Comparison of ENCODE assay signal across 7 mouse cellular contexts in the genomic region with DNA sequence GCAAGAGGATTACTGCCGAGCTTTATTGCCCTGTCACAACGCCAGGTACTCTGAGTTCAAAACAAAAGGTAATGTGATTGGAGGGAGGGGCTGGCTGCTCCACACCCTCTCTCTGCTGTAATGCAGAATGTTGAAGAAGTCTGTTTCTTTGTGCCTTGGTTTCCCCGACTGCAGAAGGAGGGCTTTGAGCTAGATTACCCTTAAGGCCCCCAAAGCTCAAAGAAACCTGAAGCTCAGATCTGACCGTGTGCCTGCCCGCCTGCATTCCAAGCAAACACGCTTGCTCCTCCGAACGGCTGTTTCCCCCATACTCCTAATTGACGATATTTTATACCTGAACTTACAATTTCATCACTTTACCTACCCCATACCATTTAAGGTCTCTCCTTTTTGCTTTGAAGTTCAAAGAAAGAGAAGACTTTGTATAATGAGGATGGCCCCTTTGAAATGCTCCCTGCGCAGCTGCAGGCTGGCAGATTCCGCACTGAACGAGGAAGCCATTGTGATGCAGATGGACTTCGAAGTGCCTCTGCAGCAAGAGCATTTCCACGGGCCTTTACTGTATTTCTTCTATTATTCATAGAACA.
DNase-seq lines count a peak whose midpoint lies in the region; ATAC-seq and TF ChIP-seq lines count a peak whose summit lies in the region.

No protein-coding gene starts in this region.

- DNase-seq in liver, embryonic 11.5 days (ENCODE audit: low spot score), result peak; percentile 31
- no peak for DNase-seq in liver, postnatal 0 days
- peak; percentile 52 for DNase-seq in limb, embryonic 10.5 days (ENCODE audit: low spot score)
- DNase-seq in spleen, adult 18-20 months, result no peak

- no peak overlapping the region for H3K27ac ChIP-seq in liver, embryonic 11.5 days (ENCODE audit: low read depth, low read length)
- H3K27ac ChIP-seq in liver, postnatal 0 days (ENCODE audit: low read depth), result no peak overlapping the region
- no peak overlapping the region for H3K27ac ChIP-seq in embryonic fibroblast, embryonic 13.5 days (ENCODE audit: insufficient read depth, low read length)
- peak overlapping the region; percentile 71 for H3K27ac ChIP-seq in limb, embryonic 10.5 days
- no peak overlapping the region for H3K27ac ChIP-seq in stomach, embryonic 16.5 days (ENCODE audit: low read length)

- no peak for TF ChIP-seq POLR2A in embryonic fibroblast, embryonic 13.5 days (IDR thresholded peaks at IDR 0.05; ENCODE audit: low read depth, low read length)

- H3K27me3 ChIP-seq in liver, embryonic 11.5 days (replicated peaks; ENCODE audit: control insufficient read depth, insufficient read depth, low read length), result no peaks in the 10 kb centered on the region
- H3K27me3 ChIP-seq in liver, postnatal 0 days (ENCODE audit: insufficient read depth, low read length), result no peaks in the 10 kb centered on the region
- H3K27me3 ChIP-seq in limb, embryonic 10.5 days (ENCODE audit: low read depth, poor library complexity, severe bottlenecking), result peaks cover 18% of the 10 kb centered on the region
- H3K27me3 ChIP-seq in stomach, embryonic 16.5 days (ENCODE audit: control insufficient read depth, insufficient read depth, low read length), result no peaks in the 10 kb centered on the region

- no peak overlapping the region for H3K9ac ChIP-seq in liver, embryonic 11.5 days (ENCODE audit: low read depth, low read length)
- no peak overlapping the region for H3K9ac ChIP-seq in liver, postnatal 0 days (replicated peaks)
- H3K9ac ChIP-seq in stomach, embryonic 16.5 days (ENCODE audit: low read length), result peak overlapping the region; percentile 16; the same call in 1 of the 2 replicates

- no peak for ATAC-seq in liver, embryonic 11.5 days (replicated peaks; ENCODE audit: low FRiP score)
- ATAC-seq in liver, postnatal 0 days, result no peak
- no peak for ATAC-seq in stomach, embryonic 16.5 days (ENCODE audit: insufficient read depth, low FRiP score)
- no peak for ATAC-seq in megakaryocyte progenitor cell, adult 5-6 weeks (replicated peaks; ENCODE audit: poor library complexity)

- H3K9me3 ChIP-seq in liver, embryonic 11.5 days (ENCODE audit: control insufficient read depth, low read length), result no peaks in the 10 kb centered on the region
- no peaks in the 10 kb centered on the region for H3K9me3 ChIP-seq in liver, postnatal 0 days (ENCODE audit: low read length)
- H3K9me3 ChIP-seq in limb, embryonic 10.5 days (replicated peaks), result no peaks in the 10 kb centered on the region
- no peaks in the 10 kb centered on the region for H3K9me3 ChIP-seq in stomach, embryonic 16.5 days (replicated peaks; ENCODE audit: control insufficient read depth, low read length)

- H3K36me3 ChIP-seq in liver, embryonic 11.5 days (ENCODE audit: control insufficient read depth, insufficient read depth, low read length), result no peaks in the 10 kb centered on the region
- no peaks in the 10 kb centered on the region for H3K36me3 ChIP-seq in liver, postnatal 0 days (replicated peaks; ENCODE audit: insufficient read depth, low read length)
- no peaks in the 10 kb centered on the region for H3K36me3 ChIP-seq in limb, embryonic 10.5 days
- H3K36me3 ChIP-seq in stomach, embryonic 16.5 days (ENCODE audit: control insufficient read depth, insufficient read depth, low read length), result no peaks in the 10 kb centered on the region

- WGBS in liver, embryonic 11.5 days, result 6% methylated on average over 14 of the region's 14 CpGs
- WGBS in liver, postnatal 0 days (ENCODE audit: insufficient replicate concordance), result 6% methylated on average over 14 of the region's 14 CpGs
- WGBS in limb, embryonic 10.5 days, result 1% methylated on average over 14 of the region's 14 CpGs
- WGBS in stomach, embryonic 16.5 days, result 6% methylated on average over 14 of the region's 14 CpGs

- H3K4me2 ChIP-seq in liver, embryonic 11.5 days, result peak overlapping the region; percentile 50
- no peak overlapping the region for H3K4me2 ChIP-seq in liver, postnatal 0 days (ENCODE audit: low read depth, low read length)
- peak overlapping the region; percentile 55 for H3K4me2 ChIP-seq in stomach, embryonic 16.5 days (ENCODE audit: low read depth, low read length)

- no peak for TF ChIP-seq EP300 in liver, postnatal 0 days (IDR thresholded peaks at IDR 0.05; ENCODE audit: low read depth)

- TF ChIP-seq CTCF in liver, postnatal 0 days (IDR thresholded peaks at IDR 0.05; ENCODE audit: low read depth), result no peak
- no peak for TF ChIP-seq CTCF in embryonic fibroblast, embryonic 13.5 days (IDR thresholded peaks at IDR 0.05; ENCODE audit: borderline replicate concordance, insufficient read depth, low read length)

- H3K4me1 ChIP-seq in liver, embryonic 11.5 days (replicated peaks; ENCODE audit: control insufficient read depth, insufficient read depth, low read length), result no peaks in the 10 kb centered on the region
- no peaks in the 10 kb centered on the region for H3K4me1 ChIP-seq in liver, postnatal 0 days (ENCODE audit: insufficient read depth)
- H3K4me1 ChIP-seq in embryonic fibroblast, embryonic 13.5 days (ENCODE audit: control insufficient read depth, insufficient read depth, low read length), result no peaks in the 10 kb centered on the region
- H3K4me1 ChIP-seq in limb, embryonic 10.5 days, result peaks cover 3% of the 10 kb centered on the region; the same call in 1 of the 2 replicates
- H3K4me1 ChIP-seq in stomach, embryonic 16.5 days (ENCODE audit: control insufficient read depth, insufficient read depth, low read length), result no peaks in the 10 kb centered on the region

- H3K4me3 ChIP-seq in liver, embryonic 11.5 days (ENCODE audit: low read depth, low read length), result peak overlapping the region; percentile 12; the same call in 1 of the 2 replicates
- no peak overlapping the region for H3K4me3 ChIP-seq in liver, postnatal 0 days (ENCODE audit: low read depth, low read length)
- 0 out of 2 replicates have a peak overlapping the region, but pooled peaks have one; percentile 12 for H3K4me3 ChIP-seq in embryonic fibroblast, embryonic 13.5 days (ENCODE audit: insufficient read depth, low read length)
- peak overlapping the region; percentile 49 for H3K4me3 ChIP-seq in limb, embryonic 10.5 days
- peak overlapping the region; percentile 30 for H3K4me3 ChIP-seq in stomach, embryonic 16.5 days (replicated peaks; ENCODE audit: low read length)

Comparison
In these comparisons a context has a peak if more than half of its experiments do, and no peak if none do; other contexts are left out.
1. DNase-seq: peak in liver, embryonic 11.5 days (single experiment) and limb, embryonic 10.5 days (single experiment); none in liver, postnatal 0 days (single experiment) and spleen, adult 18-20 months (0 of 2).